Mouse (Mus musculus): ENCODE results near the gene Sh3d21. TPM values are rescaled to one million over a fixed set of nuclear protein-coding genes. Genes with fewer than 3 reads are reported as not detected.
A peak's percentile ranks its signal among the peaks of the same experiment; 100 is the strongest.

Sh3d21 gene
- polyA plus RNA-seq, 1 experiment from 2014 or later: 9.2 TPM

DNA sequence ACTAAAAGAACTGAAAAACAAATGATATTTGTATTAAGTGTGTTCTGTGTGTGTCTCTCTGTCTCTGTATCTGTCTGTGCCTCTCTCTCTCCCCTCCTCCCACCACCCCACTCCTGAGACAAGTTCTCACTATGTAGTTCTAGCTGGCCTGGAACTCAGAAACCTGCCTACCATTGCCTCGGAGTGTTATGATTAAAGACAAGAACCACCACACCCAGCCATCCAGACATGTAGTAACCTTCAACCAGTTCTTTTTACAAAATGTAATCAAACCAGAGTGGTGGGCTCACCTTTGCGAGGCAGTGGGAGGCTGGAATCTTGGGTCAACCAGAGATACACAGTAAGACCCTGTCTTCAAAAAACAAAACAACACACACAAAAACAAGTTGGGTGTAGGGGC, 37.4 kb upstream of the Sh3d21 start:
- Histone ChIP-seq H3K4me2 (ENCODE audit: low read depth, low read length) (peak overlapping the region; percentile 82), H3K9ac (ENCODE audit: low read length) (peak overlapping the region; percentile 91), H3K27me3 (ENCODE audit: control insufficient read depth, insufficient read depth, low read depth, low read length) (no peaks in the 10 kb centered on the region), H3K4me1 (replicated peaks; ENCODE audit: control insufficient read depth, insufficient read depth, low read length) (peaks cover 35% of the 10 kb centered on the region), H3K36me3 (ENCODE audit: control insufficient read depth, insufficient read depth, low read length) (no peaks in the 10 kb centered on the region), H3K9me3 (ENCODE audit: control insufficient read depth, low read length) (no peaks in the 10 kb centered on the region), H3K27ac (ENCODE audit: low read length) (no peak overlapping the region), H3K4me3 (ENCODE audit: low read length) (peak overlapping the region; percentile 76)
- 14% methylated on average over 2 of the region's 2 CpGs for WGBS
- ATAC-seq (ENCODE audit: low read depth): no peak

DNA sequence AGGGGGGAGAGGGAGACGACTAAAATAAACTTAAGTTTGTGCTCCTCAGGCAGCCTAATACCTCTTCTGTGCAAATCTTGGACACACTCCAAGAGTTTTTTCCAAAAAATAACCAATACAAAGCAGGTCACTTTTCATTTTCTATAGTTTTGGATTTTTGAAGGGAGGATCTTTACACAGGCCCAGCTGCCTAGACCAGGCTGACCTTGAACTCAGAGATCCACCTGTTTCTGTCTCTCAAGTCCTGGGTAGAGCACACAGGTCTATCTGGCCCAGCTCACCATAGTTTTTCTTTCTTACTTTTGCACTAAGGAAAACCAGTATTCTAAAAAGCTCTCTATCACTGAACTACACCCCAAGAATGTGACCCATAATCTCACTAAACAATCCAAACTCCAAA, 36.7 kb upstream of the Sh3d21 start:
- 9% methylated on average over 1 of the region's 1 CpGs for WGBS
- peak overlapping the region; percentile 91 for H3K9ac ChIP-seq (ENCODE audit: low read length)
- H3K36me3 ChIP-seq (ENCODE audit: control insufficient read depth, insufficient read depth, low read length): no peaks in the 10 kb centered on the region
- H3K4me2 ChIP-seq (ENCODE audit: low read depth, low read length): peak overlapping the region; percentile 82
- peaks cover 35% of the 10 kb centered on the region for H3K4me1 ChIP-seq (replicated peaks; ENCODE audit: control insufficient read depth, insufficient read depth, low read length)
- no peak overlapping the region for H3K27ac ChIP-seq (ENCODE audit: low read length)
- H3K4me3 ChIP-seq (ENCODE audit: low read length): peak overlapping the region; percentile 76
- no peaks in the 10 kb centered on the region for H3K9me3 ChIP-seq (ENCODE audit: control insufficient read depth, low read length)
- H3K27me3 ChIP-seq (ENCODE audit: control insufficient read depth, insufficient read depth, low read depth, low read length): no peaks in the 10 kb centered on the region
- no peak for ATAC-seq (ENCODE audit: low read depth)

DNA sequence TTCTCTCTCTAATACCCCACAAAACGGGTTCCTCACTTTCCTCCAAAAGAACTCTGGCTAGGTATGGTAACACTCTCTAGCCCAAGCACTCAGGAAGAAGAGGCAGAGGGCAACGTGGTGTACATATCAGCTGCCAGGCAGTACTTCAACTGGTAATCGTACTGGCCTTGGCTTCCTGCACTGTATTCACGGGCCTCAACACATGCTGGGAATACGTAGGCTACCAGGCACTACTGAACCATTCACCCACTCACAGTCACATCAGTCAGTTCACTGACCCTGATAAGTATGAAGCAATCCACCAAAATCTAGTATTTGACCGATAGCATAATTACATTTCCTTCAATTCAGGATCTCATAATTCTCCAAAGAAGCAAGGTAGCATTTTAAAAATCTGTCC, 36.3 kb upstream of the Sh3d21 start:
- Histone ChIP-seq H3K27me3 (ENCODE audit: control insufficient read depth, insufficient read depth, low read depth, low read length) (no peaks in the 10 kb centered on the region), H3K4me1 (replicated peaks; ENCODE audit: control insufficient read depth, insufficient read depth, low read length) (peaks cover 35% of the 10 kb centered on the region), H3K9ac (ENCODE audit: low read length) (no peak overlapping the region), H3K9me3 (ENCODE audit: control insufficient read depth, low read length) (no peaks in the 10 kb centered on the region), H3K4me3 (ENCODE audit: low read length) (peak overlapping the region; percentile 76; the same call in 1 of the 2 replicates), H3K36me3 (ENCODE audit: control insufficient read depth, insufficient read depth, low read length) (no peaks in the 10 kb centered on the region), H3K4me2 (ENCODE audit: low read depth, low read length) (peak overlapping the region; percentile 82), H3K27ac (ENCODE audit: low read length) (no peak overlapping the region)
- WGBS: 58% methylated on average over 6 of the region's 6 CpGs
- no peak for ATAC-seq (ENCODE audit: low read depth)

DNA sequence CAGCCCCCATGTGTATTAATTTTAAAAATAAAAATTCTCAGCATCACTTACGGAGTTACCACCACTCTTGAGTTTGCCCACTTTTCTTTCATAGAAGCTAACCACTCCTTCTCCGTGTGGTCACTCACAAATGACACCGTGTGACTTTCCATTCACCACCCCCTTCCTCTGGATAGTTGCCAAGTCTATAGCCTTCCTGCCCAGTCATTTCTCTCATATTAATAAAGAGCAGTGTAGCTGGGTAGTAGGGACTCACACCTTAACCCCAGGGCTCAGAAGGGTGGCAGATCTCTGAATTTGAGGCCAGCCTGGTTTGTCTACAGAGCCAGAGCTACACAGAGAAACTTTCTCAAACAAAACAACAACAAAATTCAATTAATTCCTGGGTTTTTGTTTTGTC, 34.2 kb upstream of the Sh3d21 start:
- 46% methylated on average over 3 of the region's 3 CpGs for WGBS
- Histone ChIP-seq H3K27me3 (ENCODE audit: control insufficient read depth, insufficient read depth, low read depth, low read length) (no peaks in the 10 kb centered on the region), H3K4me2 (ENCODE audit: low read depth, low read length) (peak overlapping the region; percentile 1; the same call in 1 of the 2 replicates), H3K9me3 (ENCODE audit: control insufficient read depth, low read length) (no peaks in the 10 kb centered on the region), H3K4me1 (replicated peaks; ENCODE audit: control insufficient read depth, insufficient read depth, low read length) (peaks cover 32% of the 10 kb centered on the region), H3K4me3 (ENCODE audit: low read length) (no peak overlapping the region), H3K36me3 (ENCODE audit: control insufficient read depth, insufficient read depth, low read length) (peaks cover 11% of the 10 kb centered on the region; the same call in 1 of the 2 replicates), H3K27ac (ENCODE audit: low read length) (no peak overlapping the region), H3K9ac (ENCODE audit: low read length) (no peak overlapping the region)
- no peak for ATAC-seq (ENCODE audit: low read depth)

DNA sequence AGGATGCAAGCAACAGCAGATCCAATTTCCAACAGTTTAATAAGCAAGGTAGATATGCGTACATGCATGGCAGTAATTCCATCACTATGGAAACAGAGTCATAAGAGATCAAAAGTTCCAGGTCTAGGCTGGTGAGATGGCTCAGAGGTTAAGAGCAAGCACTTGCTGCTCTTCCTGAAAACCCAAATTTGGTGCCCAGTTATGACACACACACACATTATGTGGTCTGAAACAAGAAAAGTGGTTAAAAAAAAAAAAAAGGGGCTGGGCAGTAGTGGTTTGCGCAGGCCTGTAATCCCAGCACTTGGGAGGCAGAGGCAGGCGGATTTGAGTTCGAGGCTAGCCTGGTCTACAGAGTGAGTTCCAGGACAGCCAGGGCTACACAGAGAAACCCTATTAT, 31.6 kb upstream of the Sh3d21 start:
- no peaks in the 10 kb centered on the region for H3K9me3 ChIP-seq (ENCODE audit: control insufficient read depth, low read length)
- no peak overlapping the region for H3K4me2 ChIP-seq (ENCODE audit: low read depth, low read length)
- no peak overlapping the region for H3K27ac ChIP-seq (ENCODE audit: low read length)
- H3K4me3 ChIP-seq (ENCODE audit: low read length): no peak overlapping the region
- ATAC-seq (ENCODE audit: low read depth): no peak
- peaks cover 21% of the 10 kb centered on the region for H3K36me3 ChIP-seq (ENCODE audit: control insufficient read depth, insufficient read depth, low read length)
- no peak overlapping the region for H3K9ac ChIP-seq (ENCODE audit: low read length)
- 93% methylated on average over 4 of the region's 4 CpGs for WGBS
- peaks cover 23% of the 10 kb centered on the region for H3K4me1 ChIP-seq (replicated peaks; ENCODE audit: control insufficient read depth, insufficient read depth, low read length)
- H3K27me3 ChIP-seq (ENCODE audit: control insufficient read depth, insufficient read depth, low read depth, low read length): no peaks in the 10 kb centered on the region

DNA sequence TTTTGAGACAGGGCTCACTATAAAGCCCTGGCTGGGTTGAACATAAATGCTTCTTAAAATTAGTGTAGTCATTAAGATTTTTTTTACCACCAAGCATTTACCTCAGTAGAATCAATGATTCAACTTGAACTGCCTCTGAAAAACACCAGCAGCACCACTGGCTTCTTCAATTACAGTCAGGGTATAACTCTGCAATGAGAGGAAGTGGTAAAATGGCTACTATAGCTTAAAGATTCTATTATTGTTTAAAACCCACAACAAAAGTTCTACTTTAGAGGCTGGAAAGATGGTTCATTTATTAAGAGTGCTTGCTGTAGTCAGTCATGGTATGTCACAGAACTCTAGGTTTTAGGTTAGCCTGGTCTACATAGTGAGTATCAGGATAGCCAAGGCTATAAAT, 30.9 kb upstream of the Sh3d21 start:
- Histone ChIP-seq H3K9me3 (ENCODE audit: control insufficient read depth, low read length) (no peaks in the 10 kb centered on the region), H3K4me3 (ENCODE audit: low read length) (no peak overlapping the region), H3K27ac (ENCODE audit: low read length) (no peak overlapping the region), H3K9ac (ENCODE audit: low read length) (no peak overlapping the region), H3K27me3 (ENCODE audit: control insufficient read depth, insufficient read depth, low read depth, low read length) (no peaks in the 10 kb centered on the region), H3K4me1 (replicated peaks; ENCODE audit: control insufficient read depth, insufficient read depth, low read length) (peaks cover 17% of the 10 kb centered on the region), H3K4me2 (ENCODE audit: low read depth, low read length) (no peak overlapping the region), H3K36me3 (ENCODE audit: control insufficient read depth, insufficient read depth, low read length) (peaks cover 23% of the 10 kb centered on the region)
- ATAC-seq (ENCODE audit: low read depth): no peak

DNA sequence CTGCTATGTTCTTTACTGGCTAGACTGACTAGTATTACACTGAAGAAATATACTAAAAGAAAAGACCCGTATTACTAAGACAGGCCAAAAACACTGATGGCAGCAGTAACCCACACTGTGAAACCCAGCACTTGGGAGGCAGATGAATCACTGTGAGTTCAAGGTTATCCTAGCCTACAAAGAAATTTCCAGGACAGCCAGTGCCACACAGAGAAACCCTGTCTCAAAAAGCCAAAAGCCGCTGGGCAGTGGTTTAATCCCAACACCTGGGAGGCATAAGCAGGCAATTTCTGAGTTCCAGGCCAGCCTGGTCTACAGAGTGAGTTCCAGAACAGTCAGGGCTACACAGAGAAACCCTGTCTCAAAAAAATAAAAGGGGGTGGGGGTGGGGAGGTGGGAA, 27.3 kb upstream of the Sh3d21 start:
- H3K27ac ChIP-seq (ENCODE audit: low read length): no peak overlapping the region
- no peak for ATAC-seq (ENCODE audit: low read depth)
- H3K9ac ChIP-seq (ENCODE audit: low read length): no peak overlapping the region
- no peak overlapping the region for H3K4me3 ChIP-seq (ENCODE audit: low read length)
- H3K9me3 ChIP-seq (ENCODE audit: control insufficient read depth, low read length): no peaks in the 10 kb centered on the region
- 88% methylated on average over 2 of the region's 2 CpGs for WGBS
- peaks cover 3% of the 10 kb centered on the region; the same call in 1 of the 2 replicates for H3K4me1 ChIP-seq (replicated peaks; ENCODE audit: control insufficient read depth, insufficient read depth, low read length)
- no peak overlapping the region for H3K4me2 ChIP-seq (ENCODE audit: low read depth, low read length)
- peaks cover 23% of the 10 kb centered on the region for H3K36me3 ChIP-seq (ENCODE audit: control insufficient read depth, insufficient read depth, low read length)
- H3K27me3 ChIP-seq (ENCODE audit: control insufficient read depth, insufficient read depth, low read depth, low read length): no peaks in the 10 kb centered on the region

DNA sequence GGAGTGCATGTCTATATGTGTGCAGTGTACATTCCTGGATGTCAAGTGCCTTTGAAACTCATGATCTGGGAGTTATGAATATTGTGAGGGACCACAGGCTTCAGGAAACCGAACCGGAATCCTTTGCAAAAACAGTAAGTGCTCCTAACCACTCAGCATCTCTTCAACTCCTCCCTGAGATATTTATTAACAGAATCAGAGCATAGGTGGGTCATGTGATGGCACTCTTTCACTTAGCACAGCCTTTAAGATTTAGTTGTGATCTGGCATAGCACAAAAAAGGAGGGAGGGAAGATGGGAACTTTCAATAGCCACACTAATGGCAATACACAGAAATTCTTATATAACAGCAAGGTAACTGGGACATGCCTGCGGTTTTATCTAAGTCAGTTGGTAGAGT, 23.8 kb upstream of the Sh3d21 start:
- peaks cover 3% of the 10 kb centered on the region; the same call in 1 of the 2 replicates for H3K4me1 ChIP-seq (replicated peaks; ENCODE audit: control insufficient read depth, insufficient read depth, low read length)
- no peak overlapping the region for H3K9ac ChIP-seq (ENCODE audit: low read length)
- H3K4me2 ChIP-seq (ENCODE audit: low read depth, low read length): no peak overlapping the region
- ATAC-seq (ENCODE audit: low read depth): no peak
- H3K27me3 ChIP-seq (ENCODE audit: control insufficient read depth, insufficient read depth, low read depth, low read length): no peaks in the 10 kb centered on the region
- no peak overlapping the region for H3K4me3 ChIP-seq (ENCODE audit: low read length)
- no peak overlapping the region for H3K27ac ChIP-seq (ENCODE audit: low read length)
- no peaks in the 10 kb centered on the region for H3K9me3 ChIP-seq (ENCODE audit: control insufficient read depth, low read length)
- H3K36me3 ChIP-seq (ENCODE audit: control insufficient read depth, insufficient read depth, low read length): peaks cover 19% of the 10 kb centered on the region
- 67% methylated on average over 3 of the region's 3 CpGs for WGBS

DNA sequence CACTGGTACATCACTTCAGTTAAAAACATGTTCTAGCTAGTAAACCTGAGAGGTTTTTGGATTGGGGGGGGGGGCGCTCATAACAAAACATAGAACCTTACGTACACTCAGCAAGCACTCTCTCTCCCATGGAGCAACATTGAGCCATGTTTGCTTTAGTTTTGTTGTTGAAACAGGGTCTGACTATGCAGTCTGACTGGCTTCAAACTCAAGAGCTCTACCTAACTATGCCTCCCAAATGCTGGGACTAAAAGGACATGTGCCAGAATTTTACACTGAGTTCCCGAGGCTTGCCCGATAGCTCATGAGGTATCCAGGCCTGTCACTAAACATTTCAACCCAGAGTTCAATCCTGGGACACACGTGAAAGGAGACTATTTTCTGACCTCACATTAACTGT, 19.7 kb upstream of the Sh3d21 start:
- H3K27ac ChIP-seq (ENCODE audit: low read length): no peak overlapping the region
- no peaks in the 10 kb centered on the region for H3K27me3 ChIP-seq (ENCODE audit: control insufficient read depth, insufficient read depth, low read depth, low read length)
- H3K9me3 ChIP-seq (ENCODE audit: control insufficient read depth, low read length): no peaks in the 10 kb centered on the region
- H3K4me1 ChIP-seq (replicated peaks; ENCODE audit: control insufficient read depth, insufficient read depth, low read length): peaks cover 3% of the 10 kb centered on the region; the same call in 1 of the 2 replicates
- WGBS: 76% methylated on average over 5 of the region's 5 CpGs
- no peak overlapping the region for H3K4me2 ChIP-seq (ENCODE audit: low read depth, low read length)
- H3K9ac ChIP-seq (ENCODE audit: low read length): no peak overlapping the region
- H3K36me3 ChIP-seq (ENCODE audit: control insufficient read depth, insufficient read depth, low read length): peaks cover 24% of the 10 kb centered on the region
- ATAC-seq (ENCODE audit: low read depth): no peak
- no peak overlapping the region for H3K4me3 ChIP-seq (ENCODE audit: low read length)

All from lung, embryonic 16.5 days (tissue).